In the genomic region with DNA sequence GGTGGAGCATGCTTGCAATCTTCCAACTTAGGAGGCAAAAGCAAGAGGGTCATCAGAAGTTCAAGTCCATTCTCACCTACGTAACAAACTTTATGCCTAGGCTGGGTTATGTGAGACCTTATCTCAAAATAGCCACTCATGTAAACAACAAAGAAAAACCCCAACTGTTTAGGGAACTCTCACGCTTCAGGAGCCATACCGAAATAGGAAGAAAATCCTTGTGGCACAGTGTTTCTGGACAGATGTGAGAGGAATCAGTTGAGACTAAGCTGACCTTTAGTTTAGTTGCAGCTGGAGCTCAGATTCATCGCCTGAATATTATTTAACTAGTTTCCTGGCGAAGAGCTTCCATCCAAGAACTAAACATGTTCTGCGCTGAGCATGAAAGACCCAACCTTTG, we compare ENCODE assay signal across 19 mouse cellular contexts.
"Had no signal": no experiment of that assay in that cellular context is flagged by ENCODE, and none has a peak within 500 bp of the region (broad histone marks: within the 10 kb centered on the region; RNA-seq: fewer than 3 reads in every experiment).

No protein-coding gene starts in this region.

- H3K9me3 ChIP-seq: limb, embryonic 10.5 days; limb, embryonic 13.5 days; liver, embryonic 12.5 days; liver, embryonic 15.5 days; midbrain, embryonic 13.5 days; neural tube, embryonic 13.5 days had no signal

- H3K9ac ChIP-seq: limb, embryonic 13.5 days; liver, embryonic 12.5 days; liver, embryonic 15.5 days; midbrain, embryonic 13.5 days; neural tube, embryonic 13.5 days had no signal

- ATAC-seq: inflammation-experienced regulatory T-cells, adult 6 months; liver, embryonic 12.5 days had no signal

- H3K4me1 ChIP-seq: limb, embryonic 10.5 days; limb, embryonic 13.5 days; liver, embryonic 12.5 days; liver, embryonic 15.5 days; neural tube, embryonic 13.5 days had no signal

- H3K27ac ChIP-seq: limb, embryonic 10.5 days; limb, embryonic 13.5 days; liver, embryonic 12.5 days; liver, embryonic 15.5 days; macrophage; midbrain, embryonic 10.5 days; midbrain, embryonic 13.5 days; neural tube, embryonic 13.5 days had no signal

- H3K4me2 ChIP-seq: limb, embryonic 13.5 days; liver, embryonic 12.5 days; liver, embryonic 15.5 days; midbrain, embryonic 13.5 days; neural tube, embryonic 13.5 days had no signal

- H3K36me3 ChIP-seq: limb, embryonic 10.5 days; limb, embryonic 13.5 days; liver, embryonic 12.5 days; liver, embryonic 15.5 days; midbrain, embryonic 10.5 days; midbrain, embryonic 13.5 days; neural tube, embryonic 13.5 days had no signal

- H3K4me3 ChIP-seq: limb, embryonic 10.5 days; limb, embryonic 13.5 days; liver, embryonic 12.5 days; liver, embryonic 15.5 days; midbrain, embryonic 10.5 days; midbrain, embryonic 13.5 days; myocyte; neural tube, embryonic 13.5 days had no signal

- DNase-seq: kidney, adult 18-20 months; kidney, adult 9 months; kidney, postnatal 14 days; kidney, postnatal 4 days; liver; retina, postnatal 1 day; right cerebral cortex, postnatal 25 days; thymus, adult 18-20 months; thymus, postnatal 36 days had no signal

- H3K27me3 ChIP-seq: limb, embryonic 13.5 days; liver, embryonic 12.5 days; liver, embryonic 15.5 days; midbrain, embryonic 13.5 days; neural tube, embryonic 13.5 days had no signal
